Mouse (Mus musculus) liver, embryonic 13.5 days (tissue): ENCODE data around the gene Camta2. TPM values are rescaled to one million over a fixed set of nuclear protein-coding genes. Genes with fewer than 3 reads are reported as not detected.

Source experiments
- ATAC-seq: fragments of 200-750 bp; cut with Nextera tagmentation; 2 replicates; pipeline ENCODE4 v1.8.0; 2017; ENCODE audit warnings: low read depth, mild to moderate bottlenecking, moderate number of reproducible peaks, moderate library complexity
- DNase-seq: peaks from one replicate; pipeline ENCODE4 v3.0.0; 2022
- H3K27ac ChIP-seq: fragments of 300-500 bp; sonication (generic); 2 replicates; pipeline ENCODE4 v1.5.1; 2015; ENCODE audit warnings: moderate library complexity, mild to moderate bottlenecking, inconsistent platforms
- H3K27me3 ChIP-seq: fragments of 300-500 bp; sonication (generic); 2 replicates; pipeline ENCODE4 v1.6.1; 2015; ENCODE audit warnings: mild to moderate bottlenecking, inconsistent platforms
- H3K36me3 ChIP-seq: fragments of 300-500 bp; sonication (generic); 2 replicates; pipeline ENCODE4 v1.6.1; 2015; ENCODE audit warnings: mild to moderate bottlenecking, inconsistent platforms
- H3K4me1 ChIP-seq: fragments of 300-500 bp; sonication (generic); replicated peaks from 2 replicates; pipeline ENCODE4 v1.6.1; 2015; ENCODE audit warnings: inconsistent platforms
- H3K4me2 ChIP-seq: fragments of 300-500 bp; sonication (generic); 2 replicates; pipeline ENCODE4 v1.6.1; 2015; ENCODE audit warnings: inconsistent platforms, mild to moderate bottlenecking, moderate library complexity
- H3K4me3 ChIP-seq: fragments of 300-500 bp; sonication (generic); replicated peaks from 2 replicates; pipeline ENCODE4 v1.5.1; 2015; ENCODE audit warnings: mild to moderate bottlenecking, inconsistent platforms
- H3K9ac ChIP-seq: fragments of 300-500 bp; sonication (generic); 2 replicates; pipeline ENCODE4 v1.6.1; 2015; ENCODE audit warnings: mild to moderate bottlenecking, inconsistent platforms
- H3K9me3 ChIP-seq: fragments of 300-500 bp; sonication (generic); replicated peaks from 2 replicates; pipeline ENCODE4 v1.6.1; 2016; ENCODE audit warnings: inconsistent platforms
- WGBS: fragments of 180-500 bp; shearing (Covaris S2); methylation state at CpG from one replicate; pipeline ENCODE4 v1.1.7; 2015; ENCODE audit not compliant: insufficient replicate concordance; 5-methylcytosine and 5-hydroxymethylcytosine counted together
- microRNA-seq: library from miRNA; unstranded; fragments of <30 nt; microRNA quantifications from one replicate; pipeline ENCODE4, GENCODE M21; 2016
- polyA plus RNA-seq: library from polyadenylated mRNA; unstranded; fragments of >200 nt; fragmentation: Nextera tagmentation; extraction: Ambion mirVana; gene quantifications from 2 replicates; pipeline ENCODE4 v1.2.1, GENCODE M21; 2015

Gene Camta2
- polyA plus RNA-seq, 1 experiment from 2014 or later = 2.8 TPM

GRCm38 (mm10) chr11:70635601-70636000 is 52.3 kb downstream of the Camta2 start:
- WGBS = 69% methylated on average over 4 of the region's 4 CpGs
- no peaks in the 10 kb centered on the region for H3K9me3 ChIP-seq
- H3K4me1 ChIP-seq = peaks cover 47% of the 10 kb centered on the region
- no peak overlapping the region; the same call in 1 of the 2 replicates for H3K27ac ChIP-seq
- H3K36me3 ChIP-seq = no peaks in the 10 kb centered on the region
- H3K9ac ChIP-seq = no peak overlapping the region
- no peak overlapping the region for H3K4me2 ChIP-seq
- no peak for ATAC-seq
- no peak overlapping the region for H3K4me3 ChIP-seq
- H3K27me3 ChIP-seq = no peaks in the 10 kb centered on the region
- DNase-seq = no peak

DNA sequence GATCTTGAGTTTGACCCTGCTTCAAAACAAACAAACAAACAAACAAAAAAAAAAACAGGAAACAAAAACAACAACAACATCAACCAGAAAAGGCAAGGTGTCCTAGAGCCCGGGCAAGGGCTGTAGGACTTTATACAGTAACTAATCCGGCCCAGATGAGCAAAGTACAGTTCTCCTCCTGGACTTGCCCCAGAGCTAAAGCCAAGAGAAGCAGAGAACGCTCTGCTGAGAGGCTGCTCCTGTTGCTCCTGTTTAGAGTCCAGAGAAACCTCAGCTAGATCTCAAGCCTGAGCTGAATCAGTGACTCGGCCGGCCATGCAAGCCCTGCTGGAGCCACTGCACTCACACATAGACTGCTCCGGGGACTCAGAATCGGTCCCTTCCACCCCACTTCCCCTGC is 57.8 kb downstream of the Camta2 start:
- DNase-seq (no peak), ATAC-seq (0 out of 2 replicates have a peak, but pooled peaks have one; percentile 42)
- Histone ChIP-seq H3K27me3 (no peaks in the 10 kb centered on the region), H3K27ac (peak overlapping the region; percentile 63), H3K4me1 (peaks cover 13% of the 10 kb centered on the region), H3K9me3 (no peaks in the 10 kb centered on the region), H3K36me3 (no peaks in the 10 kb centered on the region), H3K9ac (peak overlapping the region; percentile 47), H3K4me2 (no peak overlapping the region; the same call in 1 of the 2 replicates), H3K4me3 (no peak overlapping the region)
- 29% methylated on average over 7 of the region's 7 CpGs for WGBS

DNA sequence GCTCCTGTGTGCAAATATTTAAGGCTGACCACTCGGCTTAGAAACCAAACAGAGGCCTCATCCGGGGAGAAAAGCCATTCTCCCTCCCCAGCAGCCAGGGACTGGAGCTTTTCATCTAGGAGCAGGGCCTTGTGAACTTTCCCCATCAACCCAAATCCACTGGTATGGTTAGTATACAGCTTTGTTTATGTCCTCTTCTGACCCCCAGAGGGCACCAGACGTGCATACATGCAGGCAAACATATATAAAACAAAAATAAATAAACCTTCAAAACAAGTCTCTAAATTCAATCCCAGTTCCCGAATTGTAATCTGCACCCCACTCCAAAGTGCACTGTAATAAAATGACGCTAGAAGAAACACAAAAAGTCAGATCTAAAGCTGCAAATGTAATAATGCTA is 58.3 kb downstream of the Camta2 start:
- Histone ChIP-seq H3K36me3 (no peaks in the 10 kb centered on the region), H3K9ac (no peak overlapping the region), H3K27me3 (no peaks in the 10 kb centered on the region), H3K27ac (no peak overlapping the region), H3K4me1 (peaks cover 13% of the 10 kb centered on the region), H3K4me2 (no peak overlapping the region), H3K4me3 (no peak overlapping the region), H3K9me3 (no peaks in the 10 kb centered on the region)
- WGBS = 26% methylated on average over 5 of the region's 5 CpGs
- DNase-seq = no peak
- no peak for ATAC-seq

DNA sequence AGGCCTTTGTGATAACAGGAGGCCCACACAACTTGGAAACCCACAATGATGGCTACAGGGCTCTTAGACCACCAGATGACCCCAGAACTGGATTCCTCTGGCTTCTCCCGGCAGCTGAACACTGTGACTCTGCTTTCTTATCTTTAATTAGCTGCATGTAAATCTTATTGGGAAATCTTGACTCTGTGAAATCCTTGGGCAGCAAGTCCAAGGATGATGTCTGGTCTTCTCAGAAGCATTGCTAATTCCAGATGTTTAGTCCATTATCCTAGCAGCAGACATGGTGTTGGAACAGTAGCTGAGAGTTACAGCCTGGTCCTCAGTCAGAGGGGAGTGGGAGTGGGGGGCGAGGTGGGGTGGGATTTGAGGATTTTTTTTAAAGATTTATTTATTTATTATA is 59.5 kb downstream of the Camta2 start:
- H3K9me3 ChIP-seq = no peaks in the 10 kb centered on the region
- ATAC-seq (no peak), DNase-seq (no peak)
- no peak overlapping the region for H3K4me2 ChIP-seq
- WGBS = 26% methylated on average over 2 of the region's 2 CpGs
- no peaks in the 10 kb centered on the region for H3K36me3 ChIP-seq
- H3K4me1 ChIP-seq = peaks cover 13% of the 10 kb centered on the region
- no peak overlapping the region for H3K9ac ChIP-seq
- H3K27ac ChIP-seq = no peak overlapping the region
- no peak overlapping the region for H3K4me3 ChIP-seq
- no peaks in the 10 kb centered on the region for H3K27me3 ChIP-seq

- H3K9me3 ChIP-seq = no peaks in the 10 kb centered on the region
- no peak overlapping the region for H3K27ac ChIP-seq
- DNase-seq = no peak
- 47% methylated on average over 4 of the region's 4 CpGs for WGBS
- no peaks in the 10 kb centered on the region for H3K36me3 ChIP-seq
- H3K9ac ChIP-seq = no peak overlapping the region
- no peak overlapping the region for H3K4me2 ChIP-seq
- ATAC-seq = no peak
- no peaks in the 10 kb centered on the region for H3K27me3 ChIP-seq
- H3K4me1 ChIP-seq = peaks cover 24% of the 10 kb centered on the region
- no peak overlapping the region for H3K4me3 ChIP-seq
Observed at GRCm38 (mm10) chr11:70626877-70627276, 61.0 kb downstream of the Camta2 start.

DNA sequence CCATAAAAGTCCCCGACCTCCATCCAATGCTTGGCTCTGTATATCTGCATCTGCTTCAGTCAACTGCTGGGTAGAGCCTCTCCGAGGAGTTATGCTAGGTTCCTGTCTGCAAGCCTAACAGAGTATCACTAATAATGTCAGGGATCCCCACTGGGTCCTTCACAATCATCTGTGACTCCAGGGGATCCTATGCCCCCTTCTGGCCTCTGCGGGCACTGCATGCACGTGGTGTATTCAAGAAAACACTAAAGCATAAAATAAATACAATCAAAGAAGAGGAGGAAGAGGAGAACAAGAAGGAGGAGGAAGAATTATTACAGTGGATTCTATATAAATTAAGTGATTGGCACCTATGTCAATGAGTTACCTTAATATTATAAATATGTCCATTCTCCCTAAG is 62.4 kb downstream of the Camta2 start:
- no peaks in the 10 kb centered on the region for H3K27me3 ChIP-seq
- no peak overlapping the region for H3K27ac ChIP-seq
- DNase-seq (peak; percentile 53), ATAC-seq (no peak)
- no peak overlapping the region for H3K9ac ChIP-seq
- no peak overlapping the region for H3K4me2 ChIP-seq
- no peaks in the 10 kb centered on the region for H3K36me3 ChIP-seq
- no peak overlapping the region for H3K4me3 ChIP-seq
- H3K4me1 ChIP-seq = peaks cover 24% of the 10 kb centered on the region
- no peaks in the 10 kb centered on the region for H3K9me3 ChIP-seq
- 28% methylated on average over 4 of the region's 4 CpGs for WGBS

GRCm38 (mm10) chr11:70623053-70623742 is 64.7 kb downstream of the Camta2 start:
- 63% methylated on average over 10 of the region's 10 CpGs for WGBS
- no peaks in the 10 kb centered on the region for H3K27me3 ChIP-seq
- H3K4me2 ChIP-seq = no peak overlapping the region
- DNase-seq (no peak), ATAC-seq (no peak)
- no peak overlapping the region for H3K9ac ChIP-seq
- H3K27ac ChIP-seq = no peak overlapping the region
- H3K4me3 ChIP-seq = no peak overlapping the region
- peaks cover 16% of the 10 kb centered on the region; the same call in 1 of the 2 replicates for H3K4me1 ChIP-seq
- H3K36me3 ChIP-seq = no peaks in the 10 kb centered on the region
- H3K9me3 ChIP-seq = no peaks in the 10 kb centered on the region

DNA sequence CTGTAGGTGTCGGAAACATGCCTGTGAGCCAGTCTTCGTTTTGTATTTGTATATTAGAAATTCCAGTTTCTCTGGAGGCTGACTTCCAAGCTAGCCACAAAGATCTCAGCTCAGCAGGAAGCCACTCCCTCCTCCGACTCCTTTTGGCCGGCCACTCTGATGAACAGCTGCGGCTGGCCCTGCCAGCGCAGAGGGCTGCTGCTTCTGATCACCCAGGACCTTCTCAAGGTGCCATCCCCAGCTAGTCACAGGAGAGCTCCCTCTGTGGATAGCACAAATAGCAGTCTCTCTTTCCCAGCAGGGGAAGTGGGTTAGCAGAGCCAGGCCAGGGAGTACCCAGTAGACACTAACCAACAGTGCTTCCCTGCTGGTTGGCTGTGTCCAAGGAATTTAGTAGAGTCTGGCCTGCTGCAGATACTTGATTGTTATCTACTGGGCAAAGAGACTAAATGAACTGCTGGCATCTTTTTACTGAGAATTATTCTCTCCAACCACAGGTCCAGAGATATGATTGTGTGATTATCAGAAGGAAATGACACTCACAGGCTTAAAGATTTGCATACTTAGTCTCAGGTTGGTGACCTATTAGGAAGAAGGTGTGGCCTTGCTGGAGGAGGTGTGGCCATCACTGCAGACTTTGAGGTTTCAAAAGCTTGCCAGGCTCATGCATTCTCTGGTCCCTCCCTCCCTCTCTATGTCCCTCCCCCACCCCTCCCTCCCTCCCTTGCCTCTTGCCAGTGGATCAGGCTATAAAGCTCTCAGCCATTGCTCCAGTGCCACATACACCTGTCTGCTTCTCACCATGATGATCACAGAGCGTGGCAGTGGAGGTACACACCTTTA is 65.7 kb downstream of the Camta2 start:
- no peak overlapping the region for H3K27ac ChIP-seq
- H3K27me3 ChIP-seq = 0 out of 2 replicates have a peak, but pooled peaks cover under 1% of the 10 kb centered on the region
- peaks cover 16% of the 10 kb centered on the region; the same call in 1 of the 2 replicates for H3K4me1 ChIP-seq
- 46% methylated on average over 7 of the region's 7 CpGs for WGBS
- no peak overlapping the region for H3K9ac ChIP-seq
- H3K4me3 ChIP-seq = no peak overlapping the region
- H3K36me3 ChIP-seq = no peaks in the 10 kb centered on the region
- no peak overlapping the region for H3K4me2 ChIP-seq
- peak; percentile 78 for ATAC-seq
- DNase-seq = peak; percentile 37
- no peaks in the 10 kb centered on the region for H3K9me3 ChIP-seq

Small RNA genes within 50 kb of the gene (microRNA-seq; reads per million reads assigned to microRNA genes)
- not detected for gene Mir6925

Other genes with a start within 250 kb of the Camta2 start
- 17.2 and 19.1 TPM in 2 replicates for gene Med11, start 236.2 kb downstream of the Camta2 start, polyA plus RNA-seq
- 0.07 and 0.17 TPM in 2 replicates for gene Zmynd15, start 228.7 kb downstream of the Camta2 start, polyA plus RNA-seq
- 0.70 and 1.4 TPM in 2 replicates for gene Cxcl16, start 228.1 kb downstream of the Camta2 start, polyA plus RNA-seq
- gene Tm4sf5, start 182.9 kb downstream of the Camta2 start, polyA plus RNA-seq = 2.1 and 2.5 TPM in 2 replicates
- 0.23 and 0.46 TPM in 2 replicates for gene Vmo1, start 173.5 kb downstream of the Camta2 start, polyA plus RNA-seq
- 19.6 and 20.0 TPM in 2 replicates for gene Gltpd2, start 168.9 kb downstream of the Camta2 start, polyA plus RNA-seq
- 372 and 419 TPM in 2 replicates for gene Psmb6, start 162.7 kb downstream of the Camta2 start, polyA plus RNA-seq
- not detected in 2 replicates for gene Gm40193, start 155.2 kb downstream of the Camta2 start, polyA plus RNA-seq
- gene Pld2, start 148.0 kb downstream of the Camta2 start, polyA plus RNA-seq = 1.3 and 1.5 TPM in 2 replicates
- gene Mink1, start 125.2 kb downstream of the Camta2 start, polyA plus RNA-seq = 3.5 and 5.2 TPM in 2 replicates
- not detected in 2 replicates for gene 4930544D05Rik, start 72.3 kb downstream of the Camta2 start, polyA plus RNA-seq
- gene Chrne, start 68.9 kb downstream of the Camta2 start, polyA plus RNA-seq = not detected in 2 replicates
- 2.8 and 4.7 TPM in 2 replicates for gene Gp1ba, start 49.0 kb downstream of the Camta2 start, polyA plus RNA-seq
- 74.2 and 81.0 TPM in 2 replicates for gene Rnf167, start 40.9 kb downstream of the Camta2 start, polyA plus RNA-seq
- 72.8 and 73.8 TPM in 2 replicates for gene Slc25a11, start 40.6 kb downstream of the Camta2 start, polyA plus RNA-seq
- gene Pfn1, start 33.5 kb downstream of the Camta2 start, polyA plus RNA-seq = 1,347 and 1,531 TPM in 2 replicates
- gene Eno3, start 30.9 kb downstream of the Camta2 start, polyA plus RNA-seq = 5.5 and 6.7 TPM in 2 replicates
- gene Spag7, start 18.7 kb downstream of the Camta2 start, polyA plus RNA-seq = 69.2 and 72.4 TPM in 2 replicates
- 1.2 and 1.3 TPM in 2 replicates for gene Inca1, start 12.1 kb upstream of the Camta2 start, polyA plus RNA-seq
- 0.58 and 0.73 TPM in 2 replicates for gene Kif1c, start 12.4 kb upstream of the Camta2 start, polyA plus RNA-seq
- 1.2 and 1.8 TPM in 2 replicates for gene Zfp3, start 76.1 kb upstream of the Camta2 start, polyA plus RNA-seq
- gene Scimp, start 124.5 kb upstream of the Camta2 start, polyA plus RNA-seq = 0.18 and 0.41 TPM in 2 replicates
- gene Rabep1, start 156.7 kb upstream of the Camta2 start, polyA plus RNA-seq = 17.6 and 18.6 TPM in 2 replicates